Mouse (Mus musculus) intestine, embryonic 15.5 days (tissue): Measurements from ENCODE around the gene Atp5s. TPM values are rescaled to one million over a fixed set of nuclear protein-coding genes. Genes with fewer than 3 reads are reported as not detected.

Experiments used
- ATAC-seq: fragments of 200-750 bp; cut with Nextera tagmentation; 2 replicates; pipeline ENCODE4 v1.8.0; 2017; ENCODE audit warnings: moderate TSS enrichment, moderate library complexity
- H3K27ac ChIP-seq: fragments of 300-500 bp; sonication (generic); 2 replicates; pipeline ENCODE4 v1.5.1; 2015; ENCODE audit warnings: mild to moderate bottlenecking, inconsistent platforms
- H3K27me3 ChIP-seq: fragments of 300-500 bp; sonication (generic); replicated peaks from 2 replicates; pipeline ENCODE4 v1.6.1; 2015; ENCODE audit warnings: inconsistent platforms
- H3K36me3 ChIP-seq: fragments of 300-500 bp; sonication (generic); 2 replicates; pipeline ENCODE4 v1.6.1; 2015; ENCODE audit warnings: inconsistent platforms
- H3K4me1 ChIP-seq: fragments of 300-500 bp; sonication (generic); replicated peaks from 2 replicates; pipeline ENCODE4 v1.6.1; 2015; ENCODE audit warnings: inconsistent platforms
- H3K4me2 ChIP-seq: fragments of 300-500 bp; sonication (generic); replicated peaks from 2 replicates; pipeline ENCODE4 v1.6.1; 2015; ENCODE audit warnings: mild to moderate bottlenecking, inconsistent platforms
- H3K4me3 ChIP-seq: fragments of 300-500 bp; sonication (generic); replicated peaks from 2 replicates; pipeline ENCODE4 v1.5.1; 2015; ENCODE audit warnings: inconsistent platforms
- H3K9ac ChIP-seq: fragments of 300-500 bp; sonication (generic); 2 replicates; pipeline ENCODE4 v1.6.1; 2015; ENCODE audit warnings: inconsistent platforms
- H3K9me3 ChIP-seq: fragments of 300-500 bp; sonication (generic); 2 replicates; pipeline ENCODE4 v1.6.1; 2016; ENCODE audit warnings: inconsistent platforms
- WGBS: fragments of 180-500 bp; shearing (Covaris S2); methylation state at CpG from one replicate; pipeline ENCODE4 v1.1.7; 2015; 5-methylcytosine and 5-hydroxymethylcytosine counted together
- microRNA counts: library from miRNA; unstranded; fragments of <30 nt; microRNA quantifications from one replicate; lab custom pipeline; 2016
- polyA plus RNA-seq: library from polyadenylated mRNA; unstranded; fragments of >200 nt; fragmentation: Nextera tagmentation; extraction: Ambion mirVana; gene quantifications from 2 replicates; pipeline ENCODE4 v1.2.1, GENCODE M21; 2015

The Atp5s gene
- polyA plus RNA-seq, 1 experiment from 2014 or later: 29.6 TPM

- Histone ChIP-seq H3K4me1 (peaks cover 6% of the 10 kb centered on the region; the same call in 1 of the 2 replicates), H3K27me3 (no peaks in the 10 kb centered on the region), H3K9ac (no peak overlapping the region), H3K36me3 (no peaks in the 10 kb centered on the region), H3K4me3 (no peak overlapping the region), H3K9me3 (no peaks in the 10 kb centered on the region), H3K27ac (no peak overlapping the region), H3K4me2 (no peak overlapping the region)
- 78% methylated on average over 5 of the region's 5 CpGs for WGBS
- ATAC-seq: no peak
Observed at GRCm38 (mm10) chr12:69788380-69788779, 63.6 kb downstream of the Atp5s start.

GRCm38 (mm10) chr12:69789766-69790529 is 65.2 kb downstream of the Atp5s start:
- Histone ChIP-seq H3K4me1 (peaks cover 6% of the 10 kb centered on the region; the same call in 1 of the 2 replicates), H3K9ac (peak overlapping the region; percentile 29), H3K27ac (no peak overlapping the region), H3K4me2 (peak overlapping the region; percentile 88), H3K9me3 (no peaks in the 10 kb centered on the region), H3K4me3 (peak overlapping the region; percentile 45), H3K27me3 (no peaks in the 10 kb centered on the region), H3K36me3 (no peaks in the 10 kb centered on the region)
- ATAC-seq: peak; percentile 56; the same call in 1 of the 2 replicates
- WGBS: 37% methylated on average over 27 of the region's 27 CpGs

GRCm38 (mm10) chr12:69790530-69791505 is 66.1 kb downstream of the Atp5s start, which contains the start of gene Cdkl1:
TSS of gene Cdkl1 (minus strand) at chr12:69791267.
- Histone ChIP-seq H3K4me1 (peaks cover 6% of the 10 kb centered on the region; the same call in 1 of the 2 replicates), H3K36me3 (no peaks in the 10 kb centered on the region), H3K9me3 (no peaks in the 10 kb centered on the region), H3K4me3 (peak within 1 kb of the TSS; percentile 45), H3K27ac (no peak within 1 kb of the TSS), H3K9ac (peak within 1 kb of the TSS; percentile 29), H3K27me3 (no peaks in the 10 kb centered on the region), H3K4me2 (peak within 1 kb of the TSS; percentile 88)
- WGBS: 2% methylated on average over 45 of the region's 45 CpGs
- peak; percentile 95 for ATAC-seq

MicroRNAs encoded within 50 kb of the gene (microRNA counts, 519-probe panel; counts per million panel counts)
- microRNA mmu-miR-681 (lab: Ali Mortazavi, UCI): 97.1 counts per million, percentile 29 among the panel's probes with 10 or more counts

Other genes starting within 250 kb of the Atp5s start
- gene Vcpkmt, start 141.9 kb upstream of the Atp5s start, polyA plus RNA-seq: 25.6 and 26.7 TPM in 2 replicates
- gene Sos2, start 43.1 kb upstream of the Atp5s start, polyA plus RNA-seq: 8.5 and 8.7 TPM in 2 replicates
- 20.7 and 21.6 TPM in 2 replicates for gene L2hgdh, start 77 bp upstream of the Atp5s start, polyA plus RNA-seq
- gene Cdkl1, start 66.3 kb downstream of the Atp5s start, polyA plus RNA-seq: 2.7 and 2.9 TPM in 2 replicates
- 5.6 and 5.9 TPM in 2 replicates for gene Atl1, start 167.7 kb downstream of the Atp5s start, polyA plus RNA-seq
- 22.0 and 25.4 TPM in 2 replicates for gene Map4k5, start 168.2 kb downstream of the Atp5s start, polyA plus RNA-seq